Mouse (Mus musculus) heart, embryonic 14.5 days (tissue): Measurements from ENCODE around the gene Atp2c2. TPM values are rescaled to one million over a fixed set of nuclear protein-coding genes. Genes with fewer than 3 reads are reported as not detected.

ENCODE experiments used
- ATAC-seq: fragments of 200-750 bp; cut with Nextera tagmentation; 2 replicates; pipeline ENCODE4 v1.8.0; 2017; ENCODE audit warnings: low read depth, moderate TSS enrichment; ENCODE audit not compliant: insufficient number of reproducible peaks, insufficient read depth, low FRiP score
- H3K27ac ChIP-seq, 2 experiments: fragments of 200-500 bp in 1 of 2; fragments of 300-500 bp in 1 of 2; sonication (generic) in 1 of 2; replicated peaks in 1 of 2; 2 replicates each; pipeline ENCODE4 v1.5.1; 2012 to 2014; ENCODE audit warnings: low read depth in 2 of 2, low read length in 2 of 2, control low read depth in 1 of 2, mild to moderate bottlenecking in 1 of 2, mixed read lengths in 1 of 2; ENCODE audit not compliant: control insufficient read depth in 1 of 2, insufficient read depth in 1 of 2
- H3K27me3 ChIP-seq: fragments of 300-500 bp; sonication (generic); 2 replicates; pipeline ENCODE4 v1.6.1; 2014; ENCODE audit warnings: mild to moderate bottlenecking, low read length, control low read depth; ENCODE audit not compliant: control insufficient read depth, insufficient read depth
- H3K36me3 ChIP-seq: fragments of 300-500 bp; sonication (generic); 2 replicates; pipeline ENCODE4 v1.6.1; 2014; ENCODE audit warnings: mild to moderate bottlenecking, control low read depth, low read length, mixed read lengths; ENCODE audit not compliant: control insufficient read depth, insufficient read depth
- H3K4me1 ChIP-seq, 2 experiments: fragments of 200-500 bp in 1 of 2; fragments of 300-500 bp in 1 of 2; sonication (generic) in 1 of 2; 2 replicates each; pipeline ENCODE4 v1.6.1; 2012 to 2014; ENCODE audit warnings: low read length in 2 of 2, control low read depth in 1 of 2, mixed read lengths in 1 of 2; ENCODE audit not compliant: control insufficient read depth in 2 of 2, insufficient read depth in 2 of 2
- H3K4me2 ChIP-seq: fragments of 300-500 bp; sonication (generic); 2 replicates; pipeline ENCODE4 v1.6.1; 2014; ENCODE audit warnings: mild to moderate bottlenecking, low read length
- H3K4me3 ChIP-seq, 2 experiments: fragments of 200-500 bp in 1 of 2; fragments of 300-500 bp in 1 of 2; sonication (generic) in 1 of 2; 2 replicates each; pipeline ENCODE4 v1.5.1; 2012 to 2014; ENCODE audit warnings: low read length in 2 of 2, mild to moderate bottlenecking in 2 of 2, control low read depth in 1 of 2, low read depth in 1 of 2, moderate library complexity in 1 of 2; ENCODE audit not compliant: control insufficient read depth in 1 of 2, insufficient read depth in 1 of 2
- H3K9ac ChIP-seq: fragments of 300-500 bp; sonication (generic); 2 replicates; pipeline ENCODE4 v1.6.1; 2014; ENCODE audit warnings: mild to moderate bottlenecking, low read length
- H3K9me3 ChIP-seq: fragments of 300-500 bp; sonication (generic); 2 replicates; pipeline ENCODE4 v1.6.1; 2016; ENCODE audit warnings: low read length, control low read depth; ENCODE audit not compliant: control insufficient read depth
- WGBS: fragments of 180-500 bp; shearing (Covaris S2); extraction: QIAGEN DNeasy Blood & Tissue Kit; methylation state at CpG from one replicate; pipeline ENCODE4 v1.1.7; 2014; 5-methylcytosine and 5-hydroxymethylcytosine counted together
- polyA plus RNA-seq: library from polyadenylated mRNA; unstranded; fragments of >200 nt; fragmentation: Nextera tagmentation; extraction: Ambion mirVana; gene quantifications from 2 replicates; pipeline ENCODE4 v1.2.1, GENCODE M21; 2014

Gene Atp2c2
- polyA plus RNA-seq, 1 experiment from 2014 or later = 0.43 TPM

- no peak overlapping the region for H3K9ac ChIP-seq
- ATAC-seq = no peak
- peaks cover 14 to 21% of the 10 kb centered on the region in 2 experiments for H3K4me1 ChIP-seq
- H3K27ac ChIP-seq = no peak overlapping the region
- 81% methylated on average over 3 of the region's 3 CpGs for whole genome bisulfite sequencing
- no peaks in the 10 kb centered on the region for H3K27me3 ChIP-seq
- H3K9me3 ChIP-seq = no peaks in the 10 kb centered on the region
- H3K4me3 ChIP-seq = no peak overlapping the region
- no peaks in the 10 kb centered on the region for H3K36me3 ChIP-seq
- H3K4me2 ChIP-seq = no peak overlapping the region
These were observed 95.8 kb downstream of the Atp2c2 start for GRCm38 (mm10) chr8:119795651-119796050.

GRCm38 (mm10) chr8:119798170-119798964, 98.6 kb downstream of the Atp2c2 start:
- no peak; the same call in 1 of the 2 replicates for ATAC-seq
- Histone ChIP-seq H3K4me1 (peaks cover 5 to 9% of the 10 kb centered on the region in 2 experiments; a peak in 3 of 4 replicates), H3K27ac (no peak overlapping the region), H3K9me3 (no peaks in the 10 kb centered on the region), H3K27me3 (no peaks in the 10 kb centered on the region), H3K9ac (peak overlapping the region; percentile 11; the same call in 1 of the 2 replicates), H3K4me3 (no peak overlapping the region), H3K36me3 (no peaks in the 10 kb centered on the region), H3K4me2 (peak overlapping the region; percentile 44)
- WGBS = 12% methylated on average over 15 of the region's 15 CpGs

GRCm38 (mm10) chr8:119798965-119799264, 99.1 kb downstream of the Atp2c2 start:
- Histone ChIP-seq H3K9me3 (no peaks in the 10 kb centered on the region), H3K27ac (no peak overlapping the region), H3K4me1 (peaks cover 5 to 9% of the 10 kb centered on the region in 2 experiments; a peak in 3 of 4 replicates), H3K4me2 (peak overlapping the region; percentile 44; the same call in 1 of the 2 replicates), H3K36me3 (no peaks in the 10 kb centered on the region), H3K9ac (no peak overlapping the region), H3K4me3 (no peak overlapping the region), H3K27me3 (no peaks in the 10 kb centered on the region)
- ATAC-seq = no peak
- 68% methylated on average over 2 of the region's 2 CpGs for WGBS

- Histone ChIP-seq H3K4me2 (no peak overlapping the region), H3K27ac (no peak overlapping the region), H3K27me3 (no peaks in the 10 kb centered on the region), H3K36me3 (no peaks in the 10 kb centered on the region), H3K4me3 (no peak overlapping the region), H3K9ac (no peak overlapping the region), H3K9me3 (no peaks in the 10 kb centered on the region), H3K4me1 (peaks cover 5 to 9% of the 10 kb centered on the region in 2 experiments; a peak in 3 of 4 replicates)
- WGBS = 24% methylated on average over 4 of the region's 4 CpGs
- ATAC-seq = no peak
These were observed 101.4 kb downstream of the Atp2c2 start for GRCm38 (mm10) chr8:119801168-119801567.

GRCm38 (mm10) chr8:119802592-119802991, 102.8 kb downstream of the Atp2c2 start:
- no peaks in the 10 kb centered on the region for H3K36me3 ChIP-seq
- H3K9me3 ChIP-seq = no peaks in the 10 kb centered on the region
- H3K4me1 ChIP-seq = peaks cover 5 to 13% of the 10 kb centered on the region in 2 experiments; a peak in 3 of 4 replicates
- no peak overlapping the region for H3K27ac ChIP-seq
- H3K9ac ChIP-seq = no peak overlapping the region
- 76% methylated on average over 1 of the region's 1 CpGs for WGBS
- no peak overlapping the region for H3K4me2 ChIP-seq
- H3K4me3 ChIP-seq = no peak overlapping the region
- no peak for ATAC-seq
- no peaks in the 10 kb centered on the region for H3K27me3 ChIP-seq

- H3K9me3 ChIP-seq = no peaks in the 10 kb centered on the region
- no peaks in the 10 kb centered on the region for H3K27me3 ChIP-seq
- ATAC-seq = no peak
- peaks cover 7% of the 10 kb centered on the region for H3K36me3 ChIP-seq
- no peak overlapping the region for H3K27ac ChIP-seq
- H3K4me2 ChIP-seq = no peak overlapping the region
- 0 out of 4 replicates have a peak, but pooled peaks cover 0 to 5% of the 10 kb centered on the region in 2 experiments for H3K4me1 ChIP-seq
- H3K9ac ChIP-seq = no peak overlapping the region
- WGBS = 82% methylated on average over 8 of the region's 8 CpGs
- H3K4me3 ChIP-seq = no peak overlapping the region
These were observed 105.5 kb downstream of the Atp2c2 start for GRCm38 (mm10) chr8:119805275-119805674.

- no peak overlapping the region for H3K4me2 ChIP-seq
- H3K4me3 ChIP-seq = no peak overlapping the region
- H3K27me3 ChIP-seq = no peaks in the 10 kb centered on the region
- H3K4me1 ChIP-seq = 0 out of 4 replicates have a peak, but pooled peaks cover 0 to 5% of the 10 kb centered on the region in 2 experiments
- H3K9me3 ChIP-seq = no peaks in the 10 kb centered on the region
- H3K27ac ChIP-seq = no peak overlapping the region
- no peak for ATAC-seq
- 67% methylated on average over 14 of the region's 14 CpGs for WGBS
- no peak overlapping the region for H3K9ac ChIP-seq
- peaks cover 7% of the 10 kb centered on the region for H3K36me3 ChIP-seq
These were observed 106.8 kb downstream of the Atp2c2 start for GRCm38 (mm10) chr8:119806422-119807263.
